Mouse (Mus musculus): Measurements from ENCODE around the gene Epop. TPM values are rescaled to one million over a fixed set of nuclear protein-coding genes. Genes with fewer than 3 reads are reported as not detected.

Epop gene
- polyA plus RNA-seq, 1 experiment: 0.86 TPM

GRCm38 (mm10) chr11:97590227-97590960 lies 39.1 kb downstream of the Epop start:
- Histone ChIP-seq H3K36me3 (ENCODE audit: control insufficient read depth, insufficient read depth, low read length) (no peaks in the 10 kb centered on the region), H3K4me3 (ENCODE audit: insufficient read depth, low read depth, low read length) (no peak overlapping the region), H3K27ac (ENCODE audit: insufficient read depth, low read depth, low read length) (no peak overlapping the region), H3K27me3 (replicated peaks; ENCODE audit: control insufficient read depth, insufficient read depth, low read length) (no peaks in the 10 kb centered on the region), H3K4me1 (ENCODE audit: control insufficient read depth, insufficient read depth, low read length) (no peaks in the 10 kb centered on the region)
- 74% methylated on average over 24 of the region's 24 CpGs for WGBS
- DNase-seq: no peak
- no peak for TF ChIP-seq CTCF (conservative IDR thresholded peaks at IDR 0.05; ENCODE audit: insufficient read depth, insufficient read length, low read depth, low read length)
- TF ChIP-seq POLR2A (IDR thresholded peaks at IDR 0.05; ENCODE audit: low read depth, low read length): no peak

GRCm38 (mm10) chr11:97589216-97589615 lies 40.3 kb downstream of the Epop start:
- Histone ChIP-seq H3K27me3 (replicated peaks; ENCODE audit: control insufficient read depth, insufficient read depth, low read length) (no peaks in the 10 kb centered on the region), H3K4me1 (ENCODE audit: control insufficient read depth, insufficient read depth, low read length) (no peaks in the 10 kb centered on the region), H3K27ac (ENCODE audit: insufficient read depth, low read depth, low read length) (no peak overlapping the region), H3K36me3 (ENCODE audit: control insufficient read depth, insufficient read depth, low read length) (no peaks in the 10 kb centered on the region), H3K4me3 (ENCODE audit: insufficient read depth, low read depth, low read length) (no peak overlapping the region)
- TF ChIP-seq POLR2A (IDR thresholded peaks at IDR 0.05; ENCODE audit: low read depth, low read length): no peak
- no peak for TF ChIP-seq CTCF (conservative IDR thresholded peaks at IDR 0.05; ENCODE audit: insufficient read depth, insufficient read length, low read depth, low read length)
- DNase-seq: no peak
- 34% methylated on average over 10 of the region's 10 CpGs for WGBS

GRCm38 (mm10) chr11:97585932-97586331 lies 43.6 kb downstream of the Epop start:
- H3K4me1 ChIP-seq (ENCODE audit: control insufficient read depth, insufficient read depth, low read length): peaks cover 4% of the 10 kb centered on the region; the same call in 1 of the 2 replicates
- 52% methylated on average over 10 of the region's 10 CpGs for WGBS
- TF ChIP-seq POLR2A (IDR thresholded peaks at IDR 0.05; ENCODE audit: low read depth, low read length) (no peak), CTCF (conservative IDR thresholded peaks at IDR 0.05; ENCODE audit: insufficient read depth, insufficient read length, low read depth, low read length) (no peak)
- no peaks in the 10 kb centered on the region for H3K27me3 ChIP-seq (replicated peaks; ENCODE audit: control insufficient read depth, insufficient read depth, low read length)
- H3K4me3 ChIP-seq (ENCODE audit: insufficient read depth, low read depth, low read length): no peak overlapping the region
- peak; percentile 62 for DNase-seq
- H3K27ac ChIP-seq (ENCODE audit: insufficient read depth, low read depth, low read length): peak overlapping the region; percentile 24; the same call in 1 of the 2 replicates
- no peaks in the 10 kb centered on the region for H3K36me3 ChIP-seq (ENCODE audit: control insufficient read depth, insufficient read depth, low read length)

GRCm38 (mm10) chr11:97584476-97584875 lies 45.0 kb downstream of the Epop start:
- peak; percentile 38 for DNase-seq
- H3K36me3 ChIP-seq (ENCODE audit: control insufficient read depth, insufficient read depth, low read length): no peaks in the 10 kb centered on the region
- H3K4me1 ChIP-seq (ENCODE audit: control insufficient read depth, insufficient read depth, low read length): peaks cover 4% of the 10 kb centered on the region; the same call in 1 of the 2 replicates
- peak overlapping the region; percentile 54 for H3K27ac ChIP-seq (ENCODE audit: insufficient read depth, low read depth, low read length)
- 52% methylated on average over 7 of the region's 7 CpGs for WGBS
- no peak for TF ChIP-seq CTCF (conservative IDR thresholded peaks at IDR 0.05; ENCODE audit: insufficient read depth, insufficient read length, low read depth, low read length)
- no peak overlapping the region for H3K4me3 ChIP-seq (ENCODE audit: insufficient read depth, low read depth, low read length)
- H3K27me3 ChIP-seq (replicated peaks; ENCODE audit: control insufficient read depth, insufficient read depth, low read length): no peaks in the 10 kb centered on the region

- peaks cover 21% of the 10 kb centered on the region; the same call in 1 of the 2 replicates for H3K4me1 ChIP-seq (ENCODE audit: control insufficient read depth, insufficient read depth, low read length)
- H3K4me3 ChIP-seq (ENCODE audit: insufficient read depth, low read depth, low read length): no peak overlapping the region
- no peak overlapping the region for H3K27ac ChIP-seq (ENCODE audit: insufficient read depth, low read depth, low read length)
- no peaks in the 10 kb centered on the region for H3K36me3 ChIP-seq (ENCODE audit: control insufficient read depth, insufficient read depth, low read length)
- H3K27me3 ChIP-seq (replicated peaks; ENCODE audit: control insufficient read depth, insufficient read depth, low read length): no peaks in the 10 kb centered on the region
- DNase-seq: no peak
- TF ChIP-seq POLR2A (IDR thresholded peaks at IDR 0.05; ENCODE audit: low read depth, low read length) (no peak), CTCF (conservative IDR thresholded peaks at IDR 0.05; ENCODE audit: insufficient read depth, insufficient read length, low read depth, low read length) (no peak)
- 50% methylated on average over 10 of the region's 10 CpGs for whole genome bisulfite sequencing
Measured at GRCm38 (mm10) chr11:97579088-97579857, 50.2 kb downstream of the Epop start.

- 16% methylated on average over 2 of the region's 2 CpGs for WGBS
- H3K27ac ChIP-seq (ENCODE audit: insufficient read depth, low read depth, low read length): peak overlapping the region; percentile 24; the same call in 1 of the 2 replicates
- DNase-seq: peak; percentile 94
- H3K4me1 ChIP-seq (ENCODE audit: control insufficient read depth, insufficient read depth, low read length): peaks cover 17% of the 10 kb centered on the region; the same call in 1 of the 2 replicates
- no peak overlapping the region for H3K4me3 ChIP-seq (ENCODE audit: insufficient read depth, low read depth, low read length)
- no peaks in the 10 kb centered on the region for H3K36me3 ChIP-seq (ENCODE audit: control insufficient read depth, insufficient read depth, low read length)
- TF ChIP-seq POLR2A (IDR thresholded peaks at IDR 0.05; ENCODE audit: low read depth, low read length) (no peak), CTCF (conservative IDR thresholded peaks at IDR 0.05; ENCODE audit: insufficient read depth, insufficient read length, low read depth, low read length) (no peak)
- no peaks in the 10 kb centered on the region for H3K27me3 ChIP-seq (replicated peaks; ENCODE audit: control insufficient read depth, insufficient read depth, low read length)
Measured at GRCm38 (mm10) chr11:97578286-97578685, 51.2 kb downstream of the Epop start.

Other genes starting within 250 kb of the Epop start
- gene Arhgap23, start 214.2 kb downstream of the Epop start, polyA plus RNA-seq (2012; rRNA removed): 14.9 and 17.1 TPM in 2 replicates
- gene 4933428G20Rik, start 129.4 kb downstream of the Epop start, polyA plus RNA-seq (2012; rRNA removed): not detected in 2 replicates
- gene Srcin1, start 53.5 kb downstream of the Epop start, polyA plus RNA-seq (2012; rRNA removed): 13.0 and 13.2 TPM in 2 replicates
- 36.6 and 40.4 TPM in 2 replicates for gene Mllt6, start 33.7 kb upstream of the Epop start, polyA plus RNA-seq (2012; rRNA removed)
- 139 and 149 TPM in 2 replicates for gene Cisd3, start 56.1 kb upstream of the Epop start, polyA plus RNA-seq (2012; rRNA removed)
- 53.9 and 56.5 TPM in 2 replicates for gene Pcgf2, start 70.8 kb upstream of the Epop start, polyA plus RNA-seq (2012; rRNA removed)
- gene Psmb3, start 73.7 kb upstream of the Epop start, polyA plus RNA-seq (2012; rRNA removed): 397 and 399 TPM in 2 replicates
- 9.2 and 10.6 TPM in 2 replicates for gene Pip4k2b, start 115.0 kb upstream of the Epop start, polyA plus RNA-seq (2012; rRNA removed)
- 7.1 and 8.5 TPM in 2 replicates for gene Cwc25, start 136.9 kb upstream of the Epop start, polyA plus RNA-seq (2012; rRNA removed)
- gene 1700001P01Rik, start 146.2 kb upstream of the Epop start, polyA plus RNA-seq (2012; rRNA removed): not detected in 2 replicates
- gene Rpl23, start 152.7 kb upstream of the Epop start, polyA plus RNA-seq (2012; rRNA removed): 118 and 181 TPM in 2 replicates
- 106 and 110 TPM in 2 replicates for gene Lasp1, start 169.3 kb upstream of the Epop start, polyA plus RNA-seq (2012; rRNA removed)
- 2.0 TPM in 2 replicates for gene B230217C12Rik, start 211.1 kb upstream of the Epop start, polyA plus RNA-seq (2012; rRNA removed)